Mouse (Mus musculus): ENCODE results near the gene Tlr7. TPM values are rescaled to one million over a fixed set of nuclear protein-coding genes. Genes with fewer than 3 reads are reported as not detected.
"Not testable (repeated sequence)": the region's sequence is repeated elsewhere in the genome, so short reads cannot be mapped to it uniquely, and the experiment has no call there.

Gene Tlr7
- polyA plus RNA-seq (2015; fragmentation: Nextera tagmentation; extraction: Ambion mirVana): 1.2 and 1.4 TPM in 2 replicates

DNA sequence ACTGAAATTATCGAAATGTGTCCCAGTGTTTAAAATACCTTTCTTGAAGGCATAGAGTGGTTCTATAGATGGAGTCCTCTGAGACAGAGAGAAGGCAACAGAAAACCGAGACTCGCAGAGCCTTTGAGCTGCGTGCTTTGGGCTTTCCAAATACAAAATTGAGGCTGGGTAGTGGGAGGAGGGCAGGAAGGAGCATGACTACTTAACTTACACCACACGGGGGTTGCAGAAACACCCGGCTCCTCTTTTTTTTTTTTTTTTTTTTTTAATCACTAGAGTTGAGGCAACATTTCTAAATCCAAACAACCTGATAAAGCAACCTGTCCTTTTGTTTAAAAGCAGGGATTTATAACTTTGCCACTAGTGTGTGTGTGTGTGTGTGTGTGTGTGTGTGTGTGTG, at the start of gene Tlr7:
TSS of gene Tlr7 (minus strand) at position 160 of the 400 bp plus-strand sequence.
- no peak for ATAC-seq (ENCODE audit: insufficient number of reproducible peaks, low FRiP score, low TSS enrichment, low read depth)
- no peak within 1 kb of the TSS for H3K4me2 ChIP-seq (replicated peaks)
- 0 out of 2 replicates have a peak, but pooled peaks cover 3% of the 10 kb centered on the region for H3K27me3 ChIP-seq
- H3K36me3 ChIP-seq: no peaks in the 10 kb centered on the region
- H3K9me3 ChIP-seq (replicated peaks): no peaks in the 10 kb centered on the region
- no peak within 1 kb of the TSS for H3K27ac ChIP-seq (replicated peaks)
- no peaks in the 10 kb centered on the region for H3K4me1 ChIP-seq
- H3K9ac ChIP-seq: no peak within 1 kb of the TSS
- no peak within 1 kb of the TSS for H3K4me3 ChIP-seq (replicated peaks)
- 63% methylated on average over 6 of the region's 6 CpGs for WGBS

DNA sequence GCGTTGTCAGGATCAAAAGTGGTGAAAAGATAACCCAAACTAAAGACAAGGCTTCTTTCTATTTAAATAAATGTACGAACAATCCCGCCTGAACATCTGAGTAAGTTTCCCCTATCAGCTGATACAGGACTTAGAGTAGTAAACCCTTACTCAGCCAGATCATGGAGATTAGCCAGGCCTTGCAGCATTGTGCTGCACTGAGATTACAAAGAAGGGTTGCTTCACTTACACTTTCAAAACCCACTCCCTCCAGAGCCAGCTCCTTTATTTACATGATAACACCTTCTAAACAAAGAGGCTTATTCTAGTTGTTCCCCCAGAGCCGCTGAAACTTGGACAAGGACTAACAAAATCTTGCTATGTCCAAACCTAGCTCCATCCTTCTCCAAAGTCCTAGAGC, 49.7 kb upstream of the Tlr7 start:
- 56% methylated on average over 4 of the region's 4 CpGs for WGBS
- Histone ChIP-seq H3K27ac (replicated peaks) (no peak overlapping the region), H3K27me3 (peaks cover 7% of the 10 kb centered on the region), H3K4me1 (no peaks in the 10 kb centered on the region), H3K9me3 (replicated peaks) (no peaks in the 10 kb centered on the region), H3K9ac (no peak overlapping the region), H3K4me2 (replicated peaks) (no peak overlapping the region), H3K36me3 (no peaks in the 10 kb centered on the region), H3K4me3 (replicated peaks) (no peak overlapping the region)
- ATAC-seq (ENCODE audit: insufficient number of reproducible peaks, low FRiP score, low TSS enrichment, low read depth): no peak

DNA sequence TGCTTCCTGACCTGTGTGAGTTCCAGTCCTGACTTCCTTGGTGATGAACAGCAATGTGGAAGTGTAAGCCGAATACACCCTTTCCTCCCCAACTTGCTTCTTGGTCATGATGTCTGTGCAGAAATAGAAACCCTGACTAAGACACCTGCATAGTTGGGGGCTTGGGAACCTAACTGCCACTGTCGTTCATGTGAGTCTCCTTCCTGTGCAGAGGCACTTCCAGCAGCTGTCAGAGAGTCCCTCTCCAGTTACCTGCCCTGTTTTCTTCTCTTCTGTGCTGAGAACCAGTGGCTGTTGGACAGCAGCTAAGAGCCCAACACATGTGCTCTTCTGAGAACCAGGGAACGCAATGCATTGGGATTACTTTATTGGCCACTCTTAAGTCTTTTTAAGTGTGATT, 30.9 kb upstream of the Tlr7 start:
- H3K4me2 ChIP-seq (replicated peaks); H3K9me3 ChIP-seq (replicated peaks); H3K27ac ChIP-seq (replicated peaks); ATAC-seq (ENCODE audit: insufficient number of reproducible peaks, low FRiP score, low TSS enrichment, low read depth); H3K27me3 ChIP-seq; H3K4me1 ChIP-seq; H3K36me3 ChIP-seq; H3K4me3 ChIP-seq (replicated peaks); H3K9ac ChIP-seq: not testable (repeated sequence)
- 96% methylated on average over 3 of the region's 3 CpGs for WGBS

DNA sequence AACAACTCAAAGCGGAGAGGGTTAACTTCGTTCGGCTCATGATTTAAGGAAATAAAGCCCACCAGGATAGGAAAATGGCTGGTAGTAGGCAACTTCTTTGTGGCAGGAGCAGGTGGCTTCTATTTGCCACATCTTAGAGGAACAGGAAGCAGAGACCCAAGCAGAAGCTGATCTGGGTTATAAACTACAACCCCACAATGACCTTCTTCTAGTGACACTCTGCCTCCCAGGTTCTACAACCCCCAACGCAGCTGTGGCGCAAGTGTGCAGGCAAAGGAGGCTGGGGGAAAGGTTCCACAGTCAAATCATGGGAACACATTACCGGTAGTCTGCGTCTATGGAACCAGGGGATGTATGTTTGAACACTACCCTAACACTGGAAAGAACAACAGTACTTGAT, 29.3 kb upstream of the Tlr7 start:
- Histone ChIP-seq H3K4me1 (no peaks in the 10 kb centered on the region), H3K27ac (replicated peaks) (no peak overlapping the region), H3K4me2 (replicated peaks) (no peak overlapping the region), H3K27me3 (0 out of 2 replicates have a peak, but pooled peaks cover 3% of the 10 kb centered on the region), H3K4me3 (replicated peaks) (no peak overlapping the region), H3K9me3 (replicated peaks) (no peaks in the 10 kb centered on the region), H3K9ac (no peak overlapping the region), H3K36me3 (0 out of 2 replicates have a peak, but pooled peaks cover 4% of the 10 kb centered on the region)
- 85% methylated on average over 7 of the region's 7 CpGs for WGBS
- ATAC-seq (ENCODE audit: insufficient number of reproducible peaks, low FRiP score, low TSS enrichment, low read depth): no peak

DNA sequence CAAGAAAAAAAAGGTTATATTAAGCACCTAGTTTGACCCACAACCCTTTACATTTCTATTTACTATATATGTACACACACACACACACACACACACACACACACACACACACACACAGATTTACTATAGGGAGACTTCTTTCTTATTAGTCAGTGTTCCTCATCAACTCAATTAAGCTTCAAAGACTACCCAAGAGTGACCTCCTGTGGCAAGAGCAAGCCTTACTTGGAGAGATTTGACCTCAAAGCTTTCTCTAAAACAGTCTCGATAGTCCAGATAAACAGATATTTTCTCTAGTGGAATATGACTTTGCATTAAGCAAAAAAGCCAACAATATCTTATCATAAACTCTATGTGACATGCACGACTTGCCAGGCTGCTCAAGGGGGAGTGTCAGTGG, 27.1 kb upstream of the Tlr7 start:
- H3K27ac ChIP-seq (replicated peaks): no peak overlapping the region
- H3K27me3 ChIP-seq: 0 out of 2 replicates have a peak, but pooled peaks cover 3% of the 10 kb centered on the region
- no peak overlapping the region for H3K4me3 ChIP-seq (replicated peaks)
- H3K4me2 ChIP-seq (replicated peaks): no peak overlapping the region
- H3K9me3 ChIP-seq (replicated peaks): no peaks in the 10 kb centered on the region
- 80% methylated on average over 2 of the region's 2 CpGs for WGBS
- H3K36me3 ChIP-seq: 0 out of 2 replicates have a peak, but pooled peaks cover 4% of the 10 kb centered on the region
- no peak for ATAC-seq (ENCODE audit: insufficient number of reproducible peaks, low FRiP score, low TSS enrichment, low read depth)
- no peak overlapping the region for H3K9ac ChIP-seq
- no peaks in the 10 kb centered on the region for H3K4me1 ChIP-seq

DNA sequence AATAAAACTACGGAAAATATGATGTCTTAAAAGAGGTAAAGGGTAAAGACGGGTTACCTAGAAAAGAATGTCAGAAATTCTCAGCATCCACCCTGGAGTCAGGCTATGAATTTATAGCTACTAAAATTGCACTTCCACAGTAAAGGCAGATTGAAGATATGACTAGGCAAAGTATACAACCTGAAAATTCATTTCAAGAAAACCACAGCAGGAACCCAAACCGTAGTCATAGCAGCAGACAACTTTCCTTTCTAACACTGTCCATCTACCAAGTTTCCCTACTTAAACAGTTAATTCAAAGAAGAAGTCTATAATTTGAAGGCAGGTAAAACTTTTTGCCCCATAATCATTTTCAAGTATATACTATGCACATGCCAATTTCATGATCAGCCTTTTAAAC, 25.6 kb upstream of the Tlr7 start:
- H3K4me3 ChIP-seq (replicated peaks): no peak overlapping the region
- H3K27ac ChIP-seq (replicated peaks): no peak overlapping the region
- ATAC-seq (ENCODE audit: insufficient number of reproducible peaks, low FRiP score, low TSS enrichment, low read depth): no peak
- WGBS: 80% methylated on average over 3 of the region's 3 CpGs
- H3K4me1 ChIP-seq: no peaks in the 10 kb centered on the region
- H3K36me3 ChIP-seq: no peaks in the 10 kb centered on the region
- H3K4me2 ChIP-seq (replicated peaks): no peak overlapping the region
- H3K9ac ChIP-seq: no peak overlapping the region
- no peaks in the 10 kb centered on the region for H3K9me3 ChIP-seq (replicated peaks)
- no peaks in the 10 kb centered on the region for H3K27me3 ChIP-seq

DNA sequence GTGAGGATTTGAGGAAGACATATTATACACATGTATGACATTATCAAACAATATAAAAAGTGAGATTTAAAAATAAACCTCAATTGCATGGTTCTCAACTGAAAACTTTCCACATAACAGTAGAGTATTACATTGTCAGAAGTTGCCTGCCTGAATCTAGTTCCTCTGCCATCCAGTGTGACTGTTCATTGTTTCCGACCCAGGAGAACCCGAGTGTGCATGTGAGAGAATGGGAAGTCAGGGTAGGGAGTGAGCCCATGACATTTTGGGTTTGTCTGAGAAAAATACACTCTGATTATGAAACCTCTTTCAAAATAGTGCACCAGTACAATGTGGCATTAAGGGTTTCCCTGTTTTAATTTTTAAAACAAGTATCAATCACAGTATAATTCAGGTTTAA, 23.3 kb upstream of the Tlr7 start:
- 83% methylated on average over 2 of the region's 2 CpGs for WGBS
- no peaks in the 10 kb centered on the region for H3K4me1 ChIP-seq
- no peak overlapping the region for H3K27ac ChIP-seq (replicated peaks)
- no peak for ATAC-seq (ENCODE audit: insufficient number of reproducible peaks, low FRiP score, low TSS enrichment, low read depth)
- 0 out of 2 replicates have a peak, but pooled peaks cover 3% of the 10 kb centered on the region for H3K36me3 ChIP-seq
- H3K27me3 ChIP-seq: no peaks in the 10 kb centered on the region
- H3K9ac ChIP-seq: no peak overlapping the region
- H3K4me2 ChIP-seq (replicated peaks): no peak overlapping the region
- no peak overlapping the region for H3K4me3 ChIP-seq (replicated peaks)
- no peaks in the 10 kb centered on the region for H3K9me3 ChIP-seq (replicated peaks)

DNA sequence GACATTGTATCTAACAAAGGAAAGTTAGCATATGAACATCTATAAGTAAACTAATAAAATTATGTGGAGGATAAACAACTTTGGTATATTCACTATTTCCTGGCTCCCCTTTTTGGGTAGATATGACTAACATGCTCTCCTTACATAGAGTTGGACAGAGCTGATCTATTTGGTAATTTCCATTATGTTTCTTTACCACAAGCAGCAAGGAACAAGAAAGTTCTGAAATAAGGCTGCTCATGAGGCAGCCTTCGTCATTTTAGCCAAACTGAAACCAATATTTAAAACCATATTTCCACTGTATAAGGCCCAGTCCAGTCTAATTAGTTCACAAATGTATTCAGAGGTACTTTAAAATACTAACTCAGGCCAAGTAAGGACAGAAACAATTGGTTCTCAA, 16.1 kb upstream of the Tlr7 start:
- Histone ChIP-seq H3K4me1 (no peaks in the 10 kb centered on the region), H3K27me3 (no peaks in the 10 kb centered on the region), H3K4me3 (replicated peaks) (no peak overlapping the region), H3K9me3 (replicated peaks) (no peaks in the 10 kb centered on the region), H3K9ac (no peak overlapping the region), H3K4me2 (replicated peaks) (no peak overlapping the region), H3K27ac (replicated peaks) (no peak overlapping the region), H3K36me3 (0 out of 2 replicates have a peak, but pooled peaks cover 3% of the 10 kb centered on the region)
- no peak for ATAC-seq (ENCODE audit: insufficient number of reproducible peaks, low FRiP score, low TSS enrichment, low read depth)
- WGBS: 73% methylated on average over 1 of the region's 1 CpGs

DNA sequence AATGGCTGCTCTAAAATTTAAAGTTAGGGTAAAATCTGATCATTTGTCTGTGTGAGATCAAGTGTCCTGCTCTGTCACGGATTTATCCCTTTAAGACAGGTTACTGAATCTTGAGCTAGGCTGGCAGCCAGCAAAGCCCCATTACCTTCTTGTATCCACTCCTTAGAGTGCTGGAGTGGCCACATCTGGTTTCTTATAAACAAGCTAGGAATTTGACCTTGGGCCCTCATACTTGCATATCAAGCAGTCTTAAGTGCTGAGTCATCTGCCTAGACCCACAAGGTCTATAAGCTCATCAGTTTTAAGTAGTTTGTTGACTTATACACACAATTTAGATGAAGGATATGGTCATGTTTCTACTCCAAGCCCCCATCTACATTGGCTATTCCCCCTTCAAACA, 14.0 kb upstream of the Tlr7 start:
- 59% methylated on average over 1 of the region's 1 CpGs for WGBS
- no peak for ATAC-seq (ENCODE audit: insufficient number of reproducible peaks, low FRiP score, low TSS enrichment, low read depth)
- Histone ChIP-seq H3K4me3 (replicated peaks) (no peak overlapping the region), H3K4me2 (replicated peaks) (no peak overlapping the region), H3K36me3 (no peaks in the 10 kb centered on the region), H3K4me1 (no peaks in the 10 kb centered on the region), H3K9me3 (replicated peaks) (no peaks in the 10 kb centered on the region), H3K27ac (replicated peaks) (no peak overlapping the region), H3K9ac (no peak overlapping the region), H3K27me3 (no peaks in the 10 kb centered on the region)

DNA sequence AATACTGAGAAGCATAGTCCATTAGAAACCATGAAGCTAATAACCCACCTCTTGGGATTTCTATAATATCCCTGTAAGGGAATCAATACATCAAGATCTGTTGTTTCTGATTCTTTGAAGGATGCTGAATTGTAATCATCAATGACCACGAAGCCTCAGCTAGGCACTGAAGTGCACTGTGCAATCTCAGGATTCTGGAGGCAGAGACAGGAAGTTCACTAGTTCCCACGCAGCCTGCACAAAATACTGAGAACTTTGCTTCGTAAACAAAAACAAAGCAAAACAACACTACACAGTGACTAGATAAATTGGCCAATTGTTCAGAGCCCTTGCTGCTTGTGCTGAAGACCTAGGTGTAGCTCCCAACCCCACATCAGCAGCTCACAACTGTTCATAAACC, 11.5 kb upstream of the Tlr7 start:
- no peaks in the 10 kb centered on the region for H3K36me3 ChIP-seq
- 85% methylated on average over 3 of the region's 3 CpGs for WGBS
- H3K4me2 ChIP-seq (replicated peaks): no peak overlapping the region
- H3K4me1 ChIP-seq: no peaks in the 10 kb centered on the region
- ATAC-seq (ENCODE audit: insufficient number of reproducible peaks, low FRiP score, low TSS enrichment, low read depth): no peak
- H3K27me3 ChIP-seq: no peaks in the 10 kb centered on the region
- H3K9ac ChIP-seq: no peak overlapping the region
- no peaks in the 10 kb centered on the region for H3K9me3 ChIP-seq (replicated peaks)
- H3K27ac ChIP-seq (replicated peaks): no peak overlapping the region
- no peak overlapping the region for H3K4me3 ChIP-seq (replicated peaks)

DNA sequence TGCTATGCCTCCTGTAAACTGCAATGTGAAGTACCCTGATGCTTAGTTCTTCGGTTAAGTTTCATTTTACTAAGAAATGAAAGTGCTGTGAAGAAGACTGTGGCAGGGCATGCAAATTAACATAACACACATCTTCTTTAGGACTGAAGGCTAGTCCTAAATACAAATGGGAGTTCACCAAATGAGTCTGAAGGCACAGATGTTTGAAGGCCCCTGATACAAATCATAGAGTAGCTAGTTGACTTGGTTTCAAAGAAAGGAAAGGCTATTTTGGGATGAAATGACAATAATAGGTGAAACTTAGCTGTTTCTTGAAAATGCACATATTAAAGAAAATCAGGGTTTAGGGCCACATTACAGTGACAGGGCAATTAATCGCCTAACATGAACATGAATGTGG, 9.8 kb upstream of the Tlr7 start:
- Histone ChIP-seq H3K4me3 (replicated peaks) (no peak overlapping the region), H3K9me3 (replicated peaks) (no peaks in the 10 kb centered on the region), H3K9ac (no peak overlapping the region), H3K27ac (replicated peaks) (no peak overlapping the region), H3K36me3 (no peaks in the 10 kb centered on the region), H3K4me2 (replicated peaks) (no peak overlapping the region), H3K27me3 (no peaks in the 10 kb centered on the region), H3K4me1 (no peaks in the 10 kb centered on the region)
- 92% methylated on average over 2 of the region's 2 CpGs for WGBS
- ATAC-seq (ENCODE audit: insufficient number of reproducible peaks, low FRiP score, low TSS enrichment, low read depth): no peak

DNA sequence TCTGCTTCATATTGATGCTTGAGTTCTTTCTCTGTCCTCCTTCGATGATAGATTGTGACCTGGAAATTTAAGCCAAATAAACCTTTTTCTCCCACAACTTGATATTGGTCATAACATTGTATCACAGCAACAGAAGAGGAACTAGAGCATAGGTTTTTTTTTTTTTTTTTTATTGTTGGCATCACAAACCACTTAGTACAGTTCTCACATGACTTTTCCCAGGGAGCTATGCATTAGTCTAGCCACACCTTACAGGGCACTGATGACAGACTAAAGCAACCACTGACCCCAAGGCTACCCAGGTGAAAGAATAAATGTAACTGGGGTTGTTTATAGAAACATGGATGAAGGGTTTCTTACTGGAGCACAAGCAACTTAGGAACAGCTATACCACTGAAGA, 7.6 kb upstream of the Tlr7 start:
- 88% methylated on average over 1 of the region's 1 CpGs for whole genome bisulfite sequencing
- no peak overlapping the region for H3K27ac ChIP-seq (replicated peaks)
- no peaks in the 10 kb centered on the region for H3K36me3 ChIP-seq
- H3K4me1 ChIP-seq: no peaks in the 10 kb centered on the region
- no peak overlapping the region for H3K4me3 ChIP-seq (replicated peaks)
- no peak overlapping the region for H3K4me2 ChIP-seq (replicated peaks)
- H3K9me3 ChIP-seq (replicated peaks): no peaks in the 10 kb centered on the region
- ATAC-seq (ENCODE audit: insufficient number of reproducible peaks, low FRiP score, low TSS enrichment, low read depth): no peak
- no peak overlapping the region for H3K9ac ChIP-seq
- no peaks in the 10 kb centered on the region for H3K27me3 ChIP-seq

All from embryonic facial prominence, embryonic 15.5 days (tissue).